Mouse (Mus musculus) hindbrain, embryonic 12.5 days (tissue): ENCODE data around the gene Rec8. TPM values are rescaled to one million over a fixed set of nuclear protein-coding genes. Genes with fewer than 3 reads are reported as not detected.

Experiments used
- ATAC-seq: fragments of 200-750 bp; cut with Nextera tagmentation; 2 replicates; pipeline ENCODE4 v1.8.0; 2017; ENCODE audit warnings: moderate TSS enrichment; ENCODE audit not compliant: low FRiP score
- H3K27ac ChIP-seq: fragments of 300-500 bp; sonication (generic); 2 replicates; pipeline ENCODE4 v1.5.1; 2016; ENCODE audit warnings: mild to moderate bottlenecking
- H3K27me3 ChIP-seq: fragments of 300-500 bp; sonication (generic); 2 replicates; pipeline ENCODE4 v1.6.1; 2016; ENCODE audit warnings: mild to moderate bottlenecking
- H3K36me3 ChIP-seq: fragments of 300-500 bp; sonication (generic); 2 replicates; pipeline ENCODE4 v1.6.1; 2016; ENCODE audit warnings: mild to moderate bottlenecking
- H3K4me1 ChIP-seq: fragments of 300-500 bp; sonication (generic); 2 replicates; pipeline ENCODE4 v1.6.1; 2016
- H3K4me2 ChIP-seq: fragments of 300-500 bp; sonication (generic); replicated peaks from 2 replicates; pipeline ENCODE4 v1.6.1; 2016; ENCODE audit warnings: mild to moderate bottlenecking
- H3K4me3 ChIP-seq: fragments of 300-500 bp; sonication (generic); 2 replicates; pipeline ENCODE4 v1.5.1; 2016; ENCODE audit warnings: mild to moderate bottlenecking
- H3K9ac ChIP-seq: fragments of 300-500 bp; sonication (generic); 2 replicates; pipeline ENCODE4 v1.6.1; 2016; ENCODE audit warnings: mild to moderate bottlenecking, moderate library complexity
- H3K9me3 ChIP-seq: fragments of 300-500 bp; sonication (generic); replicated peaks from 2 replicates; pipeline ENCODE4 v1.6.1; 2016; ENCODE audit warnings: mild to moderate bottlenecking
- WGBS: fragments of 180-500 bp; shearing (Covaris S2); methylation state at CpG from one replicate; pipeline ENCODE4 v1.1.7; 2016; 5-methylcytosine and 5-hydroxymethylcytosine counted together
- polyA plus RNA-seq: library from polyadenylated mRNA; unstranded; fragments of >200 nt; fragmentation: Nextera tagmentation; extraction: Ambion mirVana; gene quantifications from 2 replicates; pipeline ENCODE4 v1.2.1, GENCODE M21; 2016

The Rec8 gene
- polyA plus RNA-seq, 1 experiment from 2014 or later, result 15.9 TPM

- H3K9me3 ChIP-seq, result no peaks in the 10 kb centered on the region
- peak overlapping the region; percentile 75 for H3K4me2 ChIP-seq
- peak overlapping the region; percentile 63; the same call in 1 of the 2 replicates for H3K9ac ChIP-seq
- ATAC-seq, result no peak
- H3K27me3 ChIP-seq, result peaks cover 3% of the 10 kb centered on the region
- peaks cover 35% of the 10 kb centered on the region for H3K36me3 ChIP-seq
- WGBS, result 38% methylated on average over 5 of the region's 5 CpGs
- H3K4me1 ChIP-seq, result peaks cover 9% of the 10 kb centered on the region; the same call in 1 of the 2 replicates
- peak overlapping the region; percentile 43 for H3K4me3 ChIP-seq
- no peak overlapping the region for H3K27ac ChIP-seq
These were observed 33.5 kb upstream of the Rec8 start for GRCm38 (mm10) chr14:55584303-55584701.

GRCm38 (mm10) chr14:55584702-55585565, 32.9 kb upstream of the Rec8 start, which contains the start of gene Emc9:
Gene Emc9 (minus strand): TSS chr14:55585302.
- Histone ChIP-seq H3K4me3 (peak within 1 kb of the TSS; percentile 43), H3K27me3 (peaks cover 3% of the 10 kb centered on the region), H3K9me3 (no peaks in the 10 kb centered on the region), H3K27ac (no peak within 1 kb of the TSS), H3K9ac (peak within 1 kb of the TSS; percentile 63), H3K4me1 (peaks cover 11% of the 10 kb centered on the region), H3K4me2 (peak within 1 kb of the TSS; percentile 75), H3K36me3 (peaks cover 33% of the 10 kb centered on the region)
- ATAC-seq, result peak; percentile 79
- 2% methylated on average over 43 of the region's 43 CpGs for WGBS

DNA sequence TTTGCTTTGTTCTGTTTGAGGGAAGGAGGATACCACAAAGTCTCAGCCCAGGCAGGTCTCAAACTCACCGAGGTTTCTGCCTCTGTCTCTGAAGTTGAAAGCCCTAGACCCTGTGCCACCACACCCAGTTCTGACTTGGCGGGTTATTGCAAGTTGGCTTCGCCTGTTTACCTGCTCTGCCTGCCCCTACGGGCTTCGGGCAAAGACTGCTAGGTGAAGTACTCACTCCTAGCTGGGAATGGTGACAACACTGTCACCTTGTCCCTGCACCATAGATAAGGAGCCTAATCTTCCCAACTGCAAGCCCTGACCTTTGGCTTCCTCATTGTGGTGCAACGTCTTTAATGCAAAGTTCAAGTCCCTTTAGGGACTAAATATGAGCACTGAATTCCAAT, 32.3 kb upstream of the Rec8 start:
- H3K27me3 ChIP-seq, result peaks cover 3% of the 10 kb centered on the region
- H3K9me3 ChIP-seq, result no peaks in the 10 kb centered on the region
- peak overlapping the region; percentile 75; the same call in 1 of the 2 replicates for H3K4me2 ChIP-seq
- no peak for ATAC-seq
- no peak overlapping the region for H3K9ac ChIP-seq
- peaks cover 17% of the 10 kb centered on the region for H3K4me1 ChIP-seq
- peak overlapping the region; percentile 43; the same call in 1 of the 2 replicates for H3K4me3 ChIP-seq
- 58% methylated on average over 6 of the region's 6 CpGs for WGBS
- H3K27ac ChIP-seq, result no peak overlapping the region
- H3K36me3 ChIP-seq, result peaks cover 27% of the 10 kb centered on the region

GRCm38 (mm10) chr14:55586149-55586548, 31.7 kb upstream of the Rec8 start:
- Histone ChIP-seq H3K9me3 (no peaks in the 10 kb centered on the region), H3K4me3 (no peak overlapping the region), H3K9ac (no peak overlapping the region), H3K27me3 (peaks cover 3% of the 10 kb centered on the region), H3K27ac (no peak overlapping the region), H3K4me2 (no peak overlapping the region), H3K4me1 (peaks cover 17% of the 10 kb centered on the region), H3K36me3 (peaks cover 21% of the 10 kb centered on the region)
- no peak for ATAC-seq
- 93% methylated on average over 2 of the region's 2 CpGs for WGBS

GRCm38 (mm10) chr14:55589271-55589670, 28.6 kb upstream of the Rec8 start:
- peaks cover 35% of the 10 kb centered on the region for H3K4me1 ChIP-seq
- WGBS, result 91% methylated on average over 5 of the region's 5 CpGs
- ATAC-seq, result no peak
- peaks cover 15% of the 10 kb centered on the region for H3K36me3 ChIP-seq
- H3K9me3 ChIP-seq, result no peaks in the 10 kb centered on the region
- H3K4me2 ChIP-seq, result no peak overlapping the region
- H3K9ac ChIP-seq, result no peak overlapping the region
- H3K27ac ChIP-seq, result no peak overlapping the region
- no peak overlapping the region for H3K4me3 ChIP-seq
- H3K27me3 ChIP-seq, result peaks cover 3% of the 10 kb centered on the region

- no peaks in the 10 kb centered on the region for H3K9me3 ChIP-seq
- WGBS, result 90% methylated on average over 11 of the region's 11 CpGs
- peak overlapping the region; percentile 98 for H3K4me2 ChIP-seq
- no peak for ATAC-seq
- peaks cover 21% of the 10 kb centered on the region for H3K36me3 ChIP-seq
- H3K27ac ChIP-seq, result no peak overlapping the region
- peak overlapping the region; percentile 91 for H3K4me3 ChIP-seq
- no peaks in the 10 kb centered on the region for H3K27me3 ChIP-seq
- H3K9ac ChIP-seq, result peak overlapping the region; percentile 92
- peaks cover 29% of the 10 kb centered on the region for H3K4me1 ChIP-seq
These were observed 27.9 kb upstream of the Rec8 start for GRCm38 (mm10) chr14:55589771-55590448.

DNA sequence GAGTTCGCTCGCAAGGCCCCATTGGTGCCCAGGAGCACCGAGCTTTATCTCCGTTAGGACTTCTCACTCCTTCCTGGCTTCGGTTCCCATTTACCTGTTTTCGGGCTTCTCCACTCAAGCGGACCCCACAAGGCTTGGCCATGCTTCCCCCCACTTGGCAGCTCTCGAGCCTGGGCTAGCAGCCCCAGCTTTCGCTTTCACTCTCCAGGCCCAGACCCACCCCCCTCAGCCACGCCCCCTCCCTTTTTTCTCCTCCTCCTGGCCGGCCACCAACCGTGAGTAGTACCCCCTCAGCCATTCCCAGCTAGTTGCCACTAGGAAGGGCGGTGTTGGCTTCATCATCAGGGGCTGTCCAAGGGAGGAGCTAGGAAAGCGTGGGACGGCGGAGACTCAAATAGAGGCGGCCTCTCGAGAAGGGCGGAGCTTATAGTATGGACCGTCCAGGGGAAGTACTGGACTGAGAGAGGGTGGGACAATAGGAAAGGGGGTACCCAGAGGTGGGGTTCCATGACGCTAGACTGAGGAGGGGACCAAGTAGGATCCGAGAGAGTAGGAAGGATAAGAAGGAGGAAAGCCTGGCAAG, 27.0 kb upstream of the Rec8 start, which contains the start of gene Psme2:
Gene Psme2, minus strand, starts transcription at position 366 of the 583 bp plus-strand sequence.
- Histone ChIP-seq H3K4me2 (peak within 1 kb of the TSS; percentile 98), H3K27ac (peak within 1 kb of the TSS; percentile 95), H3K9ac (peak within 1 kb of the TSS; percentile 92), H3K4me3 (peak within 1 kb of the TSS; percentile 91), H3K27me3 (no peaks in the 10 kb centered on the region), H3K4me1 (peaks cover 27% of the 10 kb centered on the region), H3K9me3 (no peaks in the 10 kb centered on the region), H3K36me3 (peaks cover 31% of the 10 kb centered on the region)
- peak; percentile 97 for ATAC-seq
- WGBS, result under 1% methylated on average over 22 of the region's 22 CpGs

DNA sequence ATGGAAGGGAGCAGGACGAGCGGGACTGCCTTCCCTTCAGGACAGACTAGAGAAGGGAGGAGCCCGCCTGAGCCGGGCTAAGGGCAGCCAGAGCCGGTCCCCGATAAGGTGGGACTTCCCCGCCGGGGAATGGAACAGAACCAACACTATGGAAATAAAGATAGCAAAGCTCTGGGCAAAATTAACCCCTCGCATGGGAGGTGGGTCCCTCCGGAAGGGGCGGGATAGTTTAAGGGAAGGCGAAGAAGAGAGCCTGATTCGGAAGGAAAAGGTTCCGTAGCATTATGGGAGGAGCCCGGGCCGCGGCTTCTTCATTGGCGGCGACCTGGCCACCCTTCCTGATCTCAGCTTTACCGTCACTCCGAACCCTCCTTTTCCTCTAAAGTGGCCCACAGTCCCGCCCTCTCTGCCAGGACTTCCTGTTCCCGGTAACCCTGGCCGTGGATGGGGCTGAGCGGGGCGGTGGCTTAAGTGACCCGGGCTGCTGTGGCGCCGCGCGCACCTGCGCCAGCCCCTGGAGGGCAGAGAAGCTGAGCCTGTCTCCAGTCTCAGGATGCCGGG, 26.4 kb upstream of the Rec8 start, which contains the start of gene Rnf31:
Gene Rnf31, plus strand, starts transcription at position 378 of the 561 bp plus-strand sequence.
- H3K27ac ChIP-seq, result peak within 1 kb of the TSS; percentile 95
- no peaks in the 10 kb centered on the region for H3K27me3 ChIP-seq
- H3K36me3 ChIP-seq, result peaks cover 36% of the 10 kb centered on the region
- WGBS, result under 1% methylated on average over 33 of the region's 33 CpGs
- H3K4me2 ChIP-seq, result peak within 1 kb of the TSS; percentile 98
- peak within 1 kb of the TSS; percentile 91 for H3K4me3 ChIP-seq
- peak; percentile 92 for ATAC-seq
- peak within 1 kb of the TSS; percentile 92 for H3K9ac ChIP-seq
- H3K9me3 ChIP-seq, result no peaks in the 10 kb centered on the region
- H3K4me1 ChIP-seq, result peaks cover 27% of the 10 kb centered on the region

GRCm38 (mm10) chr14:55592226-55592625, 25.6 kb upstream of the Rec8 start:
- Histone ChIP-seq H3K4me3 (peak overlapping the region; percentile 91), H3K4me1 (peaks cover 27% of the 10 kb centered on the region), H3K36me3 (peaks cover 40% of the 10 kb centered on the region), H3K9ac (peak overlapping the region; percentile 92), H3K9me3 (no peaks in the 10 kb centered on the region), H3K27me3 (no peaks in the 10 kb centered on the region), H3K4me2 (peak overlapping the region; percentile 98), H3K27ac (peak overlapping the region; percentile 95; the same call in 1 of the 2 replicates)
- no peak for ATAC-seq
- whole genome bisulfite sequencing, result 5% methylated on average over 16 of the region's 16 CpGs

- WGBS, result 77% methylated on average over 13 of the region's 13 CpGs
- Histone ChIP-seq H3K36me3 (peaks cover 65% of the 10 kb centered on the region), H3K9ac (no peak overlapping the region), H3K4me3 (no peak overlapping the region), H3K27me3 (no peaks in the 10 kb centered on the region), H3K4me2 (no peak overlapping the region), H3K9me3 (no peaks in the 10 kb centered on the region), H3K4me1 (peaks cover 19% of the 10 kb centered on the region), H3K27ac (no peak overlapping the region)
- no peak for ATAC-seq
These were observed 21.7 kb upstream of the Rec8 start for GRCm38 (mm10) chr14:55596036-55596690.

GRCm38 (mm10) chr14:55598521-55599390, 19.1 kb upstream of the Rec8 start:
- peaks cover 89% of the 10 kb centered on the region for H3K36me3 ChIP-seq
- H3K27me3 ChIP-seq, result no peaks in the 10 kb centered on the region
- no peak overlapping the region for H3K4me3 ChIP-seq
- H3K9ac ChIP-seq, result no peak overlapping the region
- peaks cover 5% of the 10 kb centered on the region for H3K4me1 ChIP-seq
- no peak for ATAC-seq
- WGBS, result 94% methylated on average over 21 of the region's 21 CpGs
- no peaks in the 10 kb centered on the region for H3K9me3 ChIP-seq
- H3K4me2 ChIP-seq, result no peak overlapping the region
- H3K27ac ChIP-seq, result no peak overlapping the region
